Mouse (Mus musculus): Measurements from ENCODE around the gene Amn. TPM values are rescaled to one million over a fixed set of nuclear protein-coding genes. Genes with fewer than 3 reads are reported as not detected.

The Amn gene
- polyA plus RNA-seq, 1 experiment from 2014 or later, result 0.16 TPM

- Histone ChIP-seq H3K36me3 (replicated peaks) (peaks cover 98% of the 10 kb centered on the region), H3K27me3 (replicated peaks; ENCODE audit: low read depth, poor library complexity, severe bottlenecking) (no peaks in the 10 kb centered on the region), H3K4me3 (no peak overlapping the region), H3K9me3 (no peaks in the 10 kb centered on the region), H3K4me1 (no peaks in the 10 kb centered on the region), H3K27ac (replicated peaks) (no peak overlapping the region)
- WGBS, result 91% methylated on average over 12 of the region's 12 CpGs
- no peak for DNase-seq (ENCODE audit: low spot score)
Observed at GRCm38 (mm10) chr12:111309256-111309655, 38.4 kb downstream of the Amn start.

GRCm38 (mm10) chr12:111309931-111310330, 39.0 kb downstream of the Amn start:
- H3K27me3 ChIP-seq (replicated peaks; ENCODE audit: low read depth, poor library complexity, severe bottlenecking), result no peaks in the 10 kb centered on the region
- no peaks in the 10 kb centered on the region for H3K4me1 ChIP-seq
- DNase-seq (ENCODE audit: low spot score), result no peak
- no peak overlapping the region for H3K4me3 ChIP-seq
- WGBS, result 92% methylated on average over 14 of the region's 14 CpGs
- no peaks in the 10 kb centered on the region for H3K9me3 ChIP-seq
- no peak overlapping the region for H3K27ac ChIP-seq (replicated peaks)
- peaks cover 98% of the 10 kb centered on the region for H3K36me3 ChIP-seq (replicated peaks)

- Histone ChIP-seq H3K9me3 (no peaks in the 10 kb centered on the region), H3K4me3 (no peak overlapping the region), H3K36me3 (replicated peaks) (peaks cover 98% of the 10 kb centered on the region), H3K27ac (replicated peaks) (no peak overlapping the region), H3K4me1 (no peaks in the 10 kb centered on the region), H3K27me3 (replicated peaks; ENCODE audit: low read depth, poor library complexity, severe bottlenecking) (no peaks in the 10 kb centered on the region)
- 90% methylated on average over 10 of the region's 10 CpGs for WGBS
- DNase-seq (ENCODE audit: low spot score), result no peak
Observed at GRCm38 (mm10) chr12:111311775-111312174, 40.9 kb downstream of the Amn start.

GRCm38 (mm10) chr12:111314273-111314672, 43.4 kb downstream of the Amn start:
- 94% methylated on average over 7 of the region's 7 CpGs for WGBS
- H3K36me3 ChIP-seq (replicated peaks), result peaks cover 100% of the 10 kb centered on the region
- H3K27ac ChIP-seq (replicated peaks), result no peak overlapping the region
- H3K27me3 ChIP-seq (replicated peaks; ENCODE audit: low read depth, poor library complexity, severe bottlenecking), result no peaks in the 10 kb centered on the region
- DNase-seq (ENCODE audit: low spot score), result no peak
- no peaks in the 10 kb centered on the region for H3K9me3 ChIP-seq
- H3K4me3 ChIP-seq, result no peak overlapping the region
- no peaks in the 10 kb centered on the region for H3K4me1 ChIP-seq

- WGBS, result 96% methylated on average over 9 of the region's 9 CpGs
- no peak overlapping the region for H3K27ac ChIP-seq (replicated peaks)
- no peaks in the 10 kb centered on the region for H3K9me3 ChIP-seq
- H3K36me3 ChIP-seq (replicated peaks), result peaks cover 100% of the 10 kb centered on the region
- no peak overlapping the region for H3K4me3 ChIP-seq
- no peaks in the 10 kb centered on the region for H3K4me1 ChIP-seq
- no peaks in the 10 kb centered on the region for H3K27me3 ChIP-seq (replicated peaks; ENCODE audit: low read depth, poor library complexity, severe bottlenecking)
- DNase-seq (ENCODE audit: low spot score), result no peak
Observed at GRCm38 (mm10) chr12:111317694-111318093, 46.8 kb downstream of the Amn start.

- no peak overlapping the region for H3K4me3 ChIP-seq
- peaks cover 100% of the 10 kb centered on the region for H3K36me3 ChIP-seq (replicated peaks)
- H3K9me3 ChIP-seq, result no peaks in the 10 kb centered on the region
Observed at GRCm38 (mm10) chr12:111320549-111320948, 49.7 kb downstream of the Amn start.

GRCm38 (mm10) chr12:111321832-111322231, 50.9 kb downstream of the Amn start:
- Histone ChIP-seq H3K27ac (replicated peaks) (no peak overlapping the region), H3K27me3 (replicated peaks; ENCODE audit: low read depth, poor library complexity, severe bottlenecking) (no peaks in the 10 kb centered on the region), H3K9me3 (no peaks in the 10 kb centered on the region), H3K4me1 (no peaks in the 10 kb centered on the region), H3K4me3 (no peak overlapping the region), H3K36me3 (replicated peaks) (peaks cover 100% of the 10 kb centered on the region)
- WGBS, result 95% methylated on average over 13 of the region's 13 CpGs
- DNase-seq (ENCODE audit: low spot score), result no peak

More at GRCm38 (mm10) chr12:111320549-111320948, 49.7 kb downstream of the Amn start:
- Histone ChIP-seq H3K4me1 (no peaks in the 10 kb centered on the region), H3K27me3 (replicated peaks; ENCODE audit: low read depth, poor library complexity, severe bottlenecking) (no peaks in the 10 kb centered on the region), H3K27ac (replicated peaks) (no peak overlapping the region)
- no peak for DNase-seq (ENCODE audit: low spot score)
- 92% methylated on average over 12 of the region's 12 CpGs for WGBS

GRCm38 (mm10) chr12:111323423-111323822, 52.5 kb downstream of the Amn start:
- H3K27ac ChIP-seq (replicated peaks), result no peak overlapping the region
- DNase-seq (ENCODE audit: low spot score), result no peak
- no peaks in the 10 kb centered on the region for H3K4me1 ChIP-seq
- peaks cover 100% of the 10 kb centered on the region for H3K36me3 ChIP-seq (replicated peaks)
- 92% methylated on average over 4 of the region's 4 CpGs for WGBS
- H3K27me3 ChIP-seq (replicated peaks; ENCODE audit: low read depth, poor library complexity, severe bottlenecking), result no peaks in the 10 kb centered on the region
- H3K4me3 ChIP-seq, result no peak overlapping the region
- no peaks in the 10 kb centered on the region for H3K9me3 ChIP-seq

- H3K4me1 ChIP-seq, result no peaks in the 10 kb centered on the region
- 97% methylated on average over 21 of the region's 21 CpGs for WGBS
- DNase-seq (ENCODE audit: low spot score), result no peak
- no peaks in the 10 kb centered on the region for H3K9me3 ChIP-seq
- no peaks in the 10 kb centered on the region for H3K27me3 ChIP-seq (replicated peaks; ENCODE audit: low read depth, poor library complexity, severe bottlenecking)
- H3K36me3 ChIP-seq (replicated peaks), result peaks cover 100% of the 10 kb centered on the region
- no peak overlapping the region for H3K4me3 ChIP-seq
- H3K27ac ChIP-seq (replicated peaks), result no peak overlapping the region
Observed at GRCm38 (mm10) chr12:111324536-111324935, 53.6 kb downstream of the Amn start.

- peaks cover 100% of the 10 kb centered on the region for H3K36me3 ChIP-seq (replicated peaks)
- 96% methylated on average over 12 of the region's 12 CpGs for WGBS
- no peak overlapping the region for H3K4me3 ChIP-seq
- H3K27ac ChIP-seq (replicated peaks), result no peak overlapping the region
- no peaks in the 10 kb centered on the region for H3K27me3 ChIP-seq (replicated peaks; ENCODE audit: low read depth, poor library complexity, severe bottlenecking)
- no peaks in the 10 kb centered on the region for H3K9me3 ChIP-seq
- DNase-seq (ENCODE audit: low spot score), result no peak
- no peaks in the 10 kb centered on the region for H3K4me1 ChIP-seq
Observed at GRCm38 (mm10) chr12:111324949-111325348, 54.1 kb downstream of the Amn start.

GRCm38 (mm10) chr12:111325744-111326424, 55.0 kb downstream of the Amn start:
- Histone ChIP-seq H3K4me1 (no peaks in the 10 kb centered on the region), H3K4me3 (no peak overlapping the region), H3K27me3 (replicated peaks; ENCODE audit: low read depth, poor library complexity, severe bottlenecking) (no peaks in the 10 kb centered on the region), H3K9me3 (no peaks in the 10 kb centered on the region), H3K36me3 (replicated peaks) (peaks cover 98% of the 10 kb centered on the region), H3K27ac (replicated peaks) (no peak overlapping the region)
- WGBS, result 93% methylated on average over 18 of the region's 18 CpGs
- DNase-seq (ENCODE audit: low spot score), result no peak

Data from embryonic facial prominence, embryonic 10.5 days (tissue).